Mouse (Mus musculus): ENCODE data around the gene 2310022A10Rik. TPM values are rescaled to one million over a fixed set of nuclear protein-coding genes. Genes with fewer than 3 reads are reported as not detected.
"Not testable (repeated sequence)": the region's sequence is repeated elsewhere in the genome, so short reads cannot be mapped to it uniquely, and the experiment has no call there.

2310022A10Rik gene
- total RNA-seq, 2 experiments from 2014 or later = 13.5 to 18.9 TPM

GRCm38 (mm10) chr7:27610370-27610769 is 57.3 kb downstream of the 2310022A10Rik start:
- DNase-seq (ENCODE audit: low spot score in 2 of 2) = no peak

- no peak for DNase-seq (ENCODE audit: low spot score in 2 of 2)
Measured at GRCm38 (mm10) chr7:27610871-27611270, 57.8 kb downstream of the 2310022A10Rik start.

- no peak for DNase-seq (ENCODE audit: low spot score in 2 of 2)
Measured at GRCm38 (mm10) chr7:27612940-27613339, 59.9 kb downstream of the 2310022A10Rik start.

GRCm38 (mm10) chr7:27613751-27614499 is 60.9 kb downstream of the 2310022A10Rik start:
- no peak for DNase-seq (ENCODE audit: low spot score in 2 of 2)

DNA sequence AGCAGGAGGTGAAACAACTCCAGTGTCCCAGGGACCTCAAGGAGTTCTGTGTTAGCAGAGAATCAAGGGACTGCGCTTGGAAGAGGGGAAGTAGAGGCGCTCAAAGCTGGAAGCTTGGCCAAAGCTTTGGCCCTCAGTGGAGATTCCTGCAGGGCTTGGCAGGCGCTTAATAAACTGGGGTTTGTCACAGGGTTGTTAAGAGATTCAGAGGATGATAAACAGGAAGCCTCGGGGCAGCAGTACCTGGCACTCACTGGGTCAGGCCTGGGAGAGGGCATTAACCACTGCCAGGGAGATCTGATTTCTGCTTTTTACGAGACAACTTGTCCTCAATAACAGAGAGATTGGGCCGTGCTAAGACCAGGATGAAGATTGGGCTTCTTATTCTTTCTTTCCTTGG is 68.0 kb downstream of the 2310022A10Rik start:
- no peak for DNase-seq (ENCODE audit: low spot score in 2 of 2)

- no peak for DNase-seq (ENCODE audit: low spot score in 2 of 2)
Measured at GRCm38 (mm10) chr7:27622234-27622633, 69.2 kb downstream of the 2310022A10Rik start.

- DNase-seq (ENCODE audit: low spot score in 2 of 2) = no peak
Measured at GRCm38 (mm10) chr7:27624967-27625366, 71.9 kb downstream of the 2310022A10Rik start.

DNA sequence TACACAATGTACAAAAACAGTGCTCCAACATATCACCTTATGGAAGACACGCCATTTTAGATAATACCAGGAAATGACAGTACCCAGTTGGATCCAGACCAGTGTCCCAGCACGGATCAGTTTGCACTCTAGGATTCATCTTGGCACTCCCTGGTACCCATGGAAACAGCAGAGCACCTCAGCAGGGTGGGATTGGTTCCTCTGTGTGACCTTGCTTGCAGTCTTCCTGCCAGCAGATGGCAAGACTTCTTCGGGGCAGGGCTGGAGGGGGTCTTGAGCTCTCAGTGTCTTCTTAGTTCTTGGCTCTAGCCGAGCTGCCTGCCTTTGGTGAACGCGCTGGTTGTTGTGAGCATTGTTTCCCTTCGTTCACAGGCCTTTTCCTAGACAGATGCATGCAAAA is 74.7 kb downstream of the 2310022A10Rik start:
- no peak for DNase-seq (ENCODE audit: low spot score in 2 of 2)

GRCm38 (mm10) chr7:27628190-27628589 is 75.2 kb downstream of the 2310022A10Rik start:
- no peak for DNase-seq (ENCODE audit: low spot score in 2 of 2)

GRCm38 (mm10) chr7:27628816-27629215 is 75.8 kb downstream of the 2310022A10Rik start:
- not testable (repeated sequence) for DNase-seq (ENCODE audit: low spot score in 2 of 2)

- no peak for DNase-seq (ENCODE audit: low spot score in 2 of 2)
Measured at GRCm38 (mm10) chr7:27631439-27631838, 78.4 kb downstream of the 2310022A10Rik start.

Other genes with a start within 250 kb of the 2310022A10Rik start
- gene Ltbp4, start 215.5 kb upstream of the 2310022A10Rik start, total RNA-seq (2021) = 10 to 100 TPM; 88.5 to 90.6 TPM
- gene Shkbp1, start 197.2 kb upstream of the 2310022A10Rik start, total RNA-seq (2021) = 10 to 100 TPM; 18.3 to 19.4 TPM
- gene Gm20479, start 195.8 kb upstream of the 2310022A10Rik start, total RNA-seq (2021) = 1 to 10 TPM in 1 of 2 experiments, not detected in 1; 1.7 TPM
- 1 to 10 TPM; 2.9 to 3.1 TPM for gene Sptbn4, start 105.5 kb upstream of the 2310022A10Rik start, total RNA-seq (2021)
- 10 to 100 TPM; 40.1 to 56.1 TPM for gene Blvrb, start 105.3 kb upstream of the 2310022A10Rik start, total RNA-seq (2021)
- 10 to 100 TPM; 10.6 to 11.5 TPM for gene Sertad3, start 79.5 kb upstream of the 2310022A10Rik start, total RNA-seq (2021)
- 10 to 100 TPM; 17.3 to 23.7 TPM for gene Sertad1, start 66.3 kb upstream of the 2310022A10Rik start, total RNA-seq (2021)
- gene Prx, start 53.9 kb upstream of the 2310022A10Rik start, total RNA-seq (2021) = 1 to 10 TPM; 2.6 to 3.0 TPM
- gene Hipk4, start 30.0 kb upstream of the 2310022A10Rik start, total RNA-seq (2021) = under 1 TPM; 0.26 to 0.40 TPM
- 100 to 1,000 TPM; 123 to 147 TPM for gene Pld3, start within 50 bp of the 2310022A10Rik start, total RNA-seq (2021)
- gene Akt2, start 38.3 kb downstream of the 2310022A10Rik start, total RNA-seq (2021) = 100 to 1,000 TPM; 209 to 250 TPM
- gene Ttc9b, start 100.7 kb downstream of the 2310022A10Rik start, total RNA-seq (2021) = not detected
- gene Map3k10, start 121.4 kb downstream of the 2310022A10Rik start, total RNA-seq (2021) = 10 to 100 TPM; 30.3 to 33.4 TPM
- 1 to 10 TPM; 1.2 to 2.0 TPM for gene Zfp607b, start 136.1 kb downstream of the 2310022A10Rik start, total RNA-seq (2021)
- gene Zfp60, start 178.2 kb downstream of the 2310022A10Rik start, total RNA-seq (2021) = 10 to 100 TPM; 13.3 to 16.2 TPM

Measured in adrenal gland, adult 18-20 months (tissue).